Comparison of ENCODE assay signal across 8 mouse cellular contexts in genomic region chr12:98920194-98920991, GRCm38 (mm10). TPM values are rescaled to one million over a fixed set of nuclear protein-coding genes. Genes with fewer than 3 reads are reported as not detected.
DNase-seq lines count a peak whose midpoint lies in the region; ATAC-seq lines count a peak whose summit lies in the region.

Gene Ttc8, plus strand, starts transcription at chr12:98920574.

- WGBS in forebrain, embryonic 10.5 days: under 1% methylated on average over 35 of the region's 35 CpGs
- 1% methylated on average over 35 of the region's 35 CpGs for WGBS in heart, embryonic 14.5 days
- 1% methylated on average over 35 of the region's 35 CpGs for WGBS in liver, embryonic 11.5 days

- peak; percentile 59 for DNase-seq in c-Kit-positive CD71-positive TER-119-negative erythroid progenitor cells, embryonic 14.5 days (ENCODE audit: low read depth)
- DNase-seq in forebrain, embryonic 10.5 days (ENCODE audit: extremely low spot score, low spot score): peak; percentile 92
- DNase-seq in kidney, postnatal 10 days: peak; percentile 92
- DNase-seq in liver, embryonic 11.5 days (ENCODE audit: low spot score): peak; percentile 86
- peak; percentile 84 for DNase-seq in naive thymus-derived CD4-positive, alpha-beta T cell, adult 2 months (ENCODE audit: low read depth)
- DNase-seq in splenic B cell, adult 2 months (ENCODE audit: low read depth, low spot score): peak; percentile 74

- peak within 1 kb of the TSS; percentile 81 for H3K9ac ChIP-seq in heart, embryonic 14.5 days (ENCODE audit: low read length)
- H3K9ac ChIP-seq in liver, embryonic 11.5 days (ENCODE audit: low read depth, low read length): peak within 1 kb of the TSS; percentile 63

- H3K4me1 ChIP-seq in forebrain, embryonic 10.5 days: peaks cover 42% of the 10 kb centered on the region
- H3K4me1 ChIP-seq in heart, embryonic 14.5 days (ENCODE audit: control insufficient read depth in 2 of 2, insufficient read depth in 2 of 2, low read length in 2 of 2): peaks cover 0 to 2% of the 10 kb centered on the region in 2 experiments; a peak in 1 of 4 replicates
- H3K4me1 ChIP-seq in liver, embryonic 11.5 days (replicated peaks; ENCODE audit: control insufficient read depth, insufficient read depth, low read length): no peaks in the 10 kb centered on the region

- no peaks in the 10 kb centered on the region for H3K27me3 ChIP-seq in forebrain, embryonic 10.5 days (ENCODE audit: poor library complexity, severe bottlenecking)
- peaks cover 4% of the 10 kb centered on the region for H3K27me3 ChIP-seq in heart, embryonic 14.5 days (ENCODE audit: control insufficient read depth, insufficient read depth, low read length)
- peaks cover 3% of the 10 kb centered on the region for H3K27me3 ChIP-seq in liver, embryonic 11.5 days (replicated peaks; ENCODE audit: control insufficient read depth, insufficient read depth, low read length)
- H3K27me3 ChIP-seq in splenic B cell, adult 2 months (ENCODE audit: control insufficient read depth, insufficient read depth, low read length, poor library complexity, severe bottlenecking): no peaks in the 10 kb centered on the region

- no peaks in the 10 kb centered on the region for H3K36me3 ChIP-seq in forebrain, embryonic 10.5 days (replicated peaks)
- no peaks in the 10 kb centered on the region for H3K36me3 ChIP-seq in heart, embryonic 14.5 days (ENCODE audit: control insufficient read depth, insufficient read depth, low read length)
- H3K36me3 ChIP-seq in liver, embryonic 11.5 days (ENCODE audit: control insufficient read depth, insufficient read depth, low read length): no peaks in the 10 kb centered on the region
- H3K36me3 ChIP-seq in splenic B cell, adult 2 months (ENCODE audit: control insufficient read depth, insufficient read depth, low read length, poor library complexity, severe bottlenecking): no peaks in the 10 kb centered on the region

- peak within 1 kb of the TSS; percentile 91 for H3K27ac ChIP-seq in forebrain, embryonic 10.5 days
- H3K27ac ChIP-seq in heart, embryonic 14.5 days (replicated peaks in 1 of 2; ENCODE audit: control insufficient read depth in 1 of 2, insufficient read depth in 1 of 2, low read depth in 2 of 2, low read length in 2 of 2): peak within 1 kb of the TSS; percentile 41 to 54; a peak in 3 of 4 replicates
- H3K27ac ChIP-seq in liver, embryonic 11.5 days (ENCODE audit: low read depth, low read length): no peak within 1 kb of the TSS

- H3K4me2 ChIP-seq in heart, embryonic 14.5 days (ENCODE audit: low read length): peak within 1 kb of the TSS; percentile 74
- peak within 1 kb of the TSS; percentile 77 for H3K4me2 ChIP-seq in liver, embryonic 11.5 days

- H3K9me3 ChIP-seq in forebrain, embryonic 10.5 days: no peaks in the 10 kb centered on the region
- H3K9me3 ChIP-seq in heart, embryonic 14.5 days (ENCODE audit: control insufficient read depth, low read length): no peaks in the 10 kb centered on the region
- H3K9me3 ChIP-seq in liver, embryonic 11.5 days (ENCODE audit: control insufficient read depth, low read length): no peaks in the 10 kb centered on the region

- H3K4me3 ChIP-seq in forebrain, embryonic 10.5 days: peak within 1 kb of the TSS; percentile 62
- peak within 1 kb of the TSS; percentile 56 to 99 for H3K4me3 ChIP-seq in heart, embryonic 14.5 days (ENCODE audit: control insufficient read depth in 1 of 2, insufficient read depth in 1 of 2, low read depth in 1 of 2, low read length in 2 of 2)
- peak within 1 kb of the TSS; percentile 60 for H3K4me3 ChIP-seq in liver, embryonic 11.5 days (ENCODE audit: low read depth, low read length)

- peak; percentile 88 for ATAC-seq in CD4-positive, CD25-positive, alpha-beta regulatory T cell, adult 4 months
- peak; percentile 93 for ATAC-seq in heart, embryonic 14.5 days (ENCODE audit: insufficient number of reproducible peaks, insufficient read depth, low FRiP score, low read depth)
- ATAC-seq in liver, embryonic 11.5 days (replicated peaks; ENCODE audit: low FRiP score): peak; percentile 99

RNA-seq across cellular contexts. Expression of gene Ttc8, which starts in this region (rescaled TPM):
- 1 to 10 TPM; 7.1 to 8.3 TPM for polyA plus RNA-seq in CD4-positive, CD25-positive, alpha-beta regulatory T cell, adult 4 months (2017; shearing (Covaris generic))
- 40.0 and 42.7 TPM in 2 replicates for polyA plus RNA-seq in forebrain, embryonic 10.5 days (2016; fragmentation: Nextera tagmentation; extraction: Ambion mirVana)
- polyA plus RNA-seq in heart, embryonic 14.5 days (2014; fragmentation: Nextera tagmentation; extraction: Ambion mirVana): 17.0 and 18.4 TPM in 2 replicates
- 10.8 and 12.7 TPM in 2 replicates for polyA plus RNA-seq in liver, embryonic 11.5 days (2014; fragmentation: Nextera tagmentation; extraction: Ambion mirVana)
